Mouse (Mus musculus) gastrocnemius, postnatal 14 days (tissue): ENCODE data around the gene Olfr1150-ps1. TPM values are rescaled to one million over a fixed set of nuclear protein-coding genes. Genes with fewer than 3 reads are reported as not detected.

Experiments used
- DNase-seq: peaks from one replicate; pipeline ENCODE4 v3.0.0; 2021; ENCODE audit warnings: mixed read lengths
- intact Hi-C: fragments of 180-260 bp; cut with DNase I; formaldehyde crosslinking; loops from one replicate; pipeline ENCODE4 v1.15.1; 2025; ENCODE audit warnings: low total_unique reads
- long read RNA-seq, 2 experiments: library from polyadenylated mRNA; stranded (forward); transcript quantifications; one replicate each; pipeline ENCODE4 v2.0.0; 2021
- total RNA-seq, 2 experiments: library from RNA; stranded (reverse); gene quantifications; 2 replicates each; pipeline ENCODE4 v1.2.3; 2021

Gene Olfr1150-ps1
- total RNA-seq = not detected
- long read RNA-seq, experiment 1 = 0 reads
- long read RNA-seq, experiment 2 = 0 reads

DNA sequence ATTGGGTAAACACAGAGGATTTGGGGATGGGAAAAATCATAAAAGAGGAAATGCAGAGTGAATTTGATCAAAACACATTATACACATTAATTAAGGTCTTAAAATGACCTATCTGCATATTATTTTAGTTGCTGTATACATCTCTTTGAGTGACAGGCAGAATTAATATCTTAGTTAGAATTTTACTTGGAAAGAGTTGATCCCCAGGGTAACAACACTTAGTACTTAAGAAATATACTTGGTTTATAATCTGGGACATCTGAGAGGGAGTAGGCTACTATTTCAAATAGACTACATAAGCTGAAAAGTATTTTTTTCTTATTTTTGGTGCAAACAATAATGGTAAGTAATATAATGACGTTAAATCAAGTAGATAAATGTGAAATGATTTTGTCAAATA lies at the start of gene Olfr1150-ps1:
Olfr1150-ps1 (plus strand) TSS at position 301 of the 400 bp plus-strand sequence.
- intact Hi-C loops = no loop called here

DNA sequence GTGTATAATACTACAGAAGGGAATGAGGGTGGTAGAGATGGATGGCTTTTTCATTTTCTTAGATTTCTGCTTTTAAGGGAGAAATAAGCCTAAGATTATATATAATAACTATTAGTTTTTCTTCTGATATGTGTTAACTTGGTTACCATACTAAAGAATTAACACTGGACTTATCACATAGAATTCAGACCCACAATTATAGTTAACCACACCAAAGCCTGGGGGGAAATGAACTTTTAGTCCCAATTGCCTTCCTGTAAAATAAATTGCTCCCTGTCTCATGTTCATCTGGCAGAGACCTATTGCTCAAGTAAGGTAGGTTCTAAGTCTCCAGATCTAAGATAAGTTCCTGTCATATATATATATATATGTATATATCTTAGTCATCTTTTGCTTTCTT lies 43.5 kb upstream of the Olfr1150-ps1 start, which contains the start of gene Olfr1143:
Olfr1143 (plus strand) TSS at position 301 of the 400 bp plus-strand sequence.
- intact Hi-C loops = no loop called here
- no peak for DNase-seq

More for the DNA sequence above, at the start of gene Olfr1150-ps1:
- no peak for DNase-seq

DNA sequence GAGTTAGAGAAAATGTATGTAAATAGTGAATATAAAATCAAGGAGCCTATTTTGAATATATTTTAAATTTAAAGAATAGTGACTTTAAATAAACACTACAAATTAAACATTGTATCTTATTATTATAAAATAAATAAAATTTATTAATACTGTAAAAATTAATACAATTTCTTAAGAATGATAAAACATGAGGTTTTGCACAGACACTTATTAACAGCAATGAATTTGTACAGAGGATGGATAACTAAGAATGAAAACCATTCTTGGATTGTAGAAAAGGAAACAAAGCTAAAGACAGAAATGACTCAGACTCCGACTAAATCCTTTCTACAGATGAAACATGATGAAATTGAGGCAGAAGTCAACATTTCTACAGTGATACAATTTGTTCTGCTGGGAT lies 34.3 kb upstream of the Olfr1150-ps1 start, which contains the start of gene Olfr1145:
Olfr1145 (plus strand) TSS at position 301 of the 400 bp plus-strand sequence.
- intact Hi-C loops = no loop called here
- no peak for DNase-seq

GRCm38 (mm10) chr2:87830233-87830632 lies 13.6 kb upstream of the Olfr1150-ps1 start, which contains the start of gene Olfr1148:
Gene Olfr1148 (plus strand): TSS chr2:87830533.
- no peak for DNase-seq
- intact Hi-C loops = no loop called here

- DNase-seq = no peak
- intact Hi-C loops = no loop called here
Measured at GRCm38 (mm10) chr2:87855562-87855961, 11.8 kb downstream of the Olfr1150-ps1 start, which contains the start of gene Olfr1151. Gene Olfr1151 (plus strand): TSS chr2:87855862.

- DNase-seq = no peak
- intact Hi-C loops = no loop called here
Measured at GRCm38 (mm10) chr2:87866192-87866591, 22.4 kb downstream of the Olfr1150-ps1 start, which contains the start of gene Olfr1152. Gene Olfr1152 (plus strand): TSS chr2:87866492.

- intact Hi-C loops = no loop called here
- no peak for DNase-seq
Measured at GRCm38 (mm10) chr2:87894662-87895061, 50.9 kb downstream of the Olfr1150-ps1 start, which contains the start of gene Olfr1153. Gene Olfr1153 (plus strand): TSS chr2:87894962.

Other genes with a start within 250 kb of the Olfr1150-ps1 start
- gene Olfr1130, start 237.8 kb upstream of the Olfr1150-ps1 start, total RNA-seq = not detected
- not detected for gene Olfr1131, start 216.9 kb upstream of the Olfr1150-ps1 start, total RNA-seq
- not detected for gene Olfr1132, start 206.5 kb upstream of the Olfr1150-ps1 start, total RNA-seq
- gene Olfr1133, start 196.6 kb upstream of the Olfr1150-ps1 start, total RNA-seq = not detected
- not detected for gene Olfr1134, start 185.5 kb upstream of the Olfr1150-ps1 start, total RNA-seq
- not detected for gene Olfr1135, start 170.3 kb upstream of the Olfr1150-ps1 start, total RNA-seq
- gene Olfr1136, start 150.0 kb upstream of the Olfr1150-ps1 start, total RNA-seq = not detected
- gene Olfr1137, start 130.8 kb upstream of the Olfr1150-ps1 start, total RNA-seq = not detected
- gene Olfr1138, start 104.0 kb upstream of the Olfr1150-ps1 start, total RNA-seq = not detected
- gene Olfr1140, start 100.2 kb upstream of the Olfr1150-ps1 start, total RNA-seq = not detected
- gene Olfr1141, start 90.0 kb upstream of the Olfr1150-ps1 start, total RNA-seq = not detected
- not detected for gene Olfr152, start 64.5 kb upstream of the Olfr1150-ps1 start, total RNA-seq
- gene Olfr1143, start 43.4 kb upstream of the Olfr1150-ps1 start, total RNA-seq = not detected
- gene Olfr1145, start 34.2 kb upstream of the Olfr1150-ps1 start, total RNA-seq = not detected
- gene Olfr1148, start 13.5 kb upstream of the Olfr1150-ps1 start, total RNA-seq = not detected
- not detected for gene Olfr1151, start 11.9 kb downstream of the Olfr1150-ps1 start, total RNA-seq
- gene Olfr1152, start 22.5 kb downstream of the Olfr1150-ps1 start, total RNA-seq = not detected
- not detected for gene Olfr1153, start 51.0 kb downstream of the Olfr1150-ps1 start, total RNA-seq
- not detected for gene Olfr1154, start 61.2 kb downstream of the Olfr1150-ps1 start, total RNA-seq
- not detected for gene Olfr1155, start 101.1 kb downstream of the Olfr1150-ps1 start, total RNA-seq
- gene Olfr1156, start 109.1 kb downstream of the Olfr1150-ps1 start, total RNA-seq = not detected
- not detected for gene Olfr1157, start 124.3 kb downstream of the Olfr1150-ps1 start, total RNA-seq
- not detected for gene Olfr74, start 130.7 kb downstream of the Olfr1150-ps1 start, total RNA-seq
- not detected for gene Olfr1158, start 146.1 kb downstream of the Olfr1150-ps1 start, total RNA-seq
- not detected for gene Olfr1160, start 164.3 kb downstream of the Olfr1150-ps1 start, total RNA-seq
- gene Olfr1161, start 178.8 kb downstream of the Olfr1150-ps1 start, total RNA-seq = not detected
- not detected for gene Olfr73, start 193.7 kb downstream of the Olfr1150-ps1 start, total RNA-seq
- not detected for gene Olfr1162, start 207.1 kb downstream of the Olfr1150-ps1 start, total RNA-seq
- gene Olfr1163, start 227.8 kb downstream of the Olfr1150-ps1 start, total RNA-seq = not detected
- not detected for gene Olfr1164, start 250.0 kb downstream of the Olfr1150-ps1 start, total RNA-seq